Mouse (Mus musculus) heart, embryonic 13.5 days (tissue): ENCODE results near the gene Nme1. TPM values are rescaled to one million over a fixed set of nuclear protein-coding genes. Genes with fewer than 3 reads are reported as not detected.
"Not testable (repeated sequence)": the region's sequence is repeated elsewhere in the genome, so short reads cannot be mapped to it uniquely, and the experiment has no call there.

Experiments
- ATAC-seq: fragments of 200-750 bp; cut with Nextera tagmentation; 2 replicates; pipeline ENCODE4 v1.8.0; 2017; ENCODE audit warnings: moderate TSS enrichment; ENCODE audit not compliant: insufficient number of reproducible peaks, low FRiP score, low TSS enrichment; ENCODE audit errors: extremely low read depth
- H3K27ac ChIP-seq: fragments of 300-500 bp; sonication (generic); replicated peaks from 2 replicates; pipeline ENCODE4 v1.5.1; 2015; ENCODE audit warnings: moderate library complexity, mild to moderate bottlenecking, inconsistent platforms
- H3K27me3 ChIP-seq: fragments of 300-500 bp; sonication (generic); replicated peaks from 2 replicates; pipeline ENCODE4 v1.6.1; 2015; ENCODE audit warnings: mild to moderate bottlenecking, inconsistent platforms
- H3K36me3 ChIP-seq: fragments of 300-500 bp; sonication (generic); 2 replicates; pipeline ENCODE4 v1.6.1; 2015; ENCODE audit warnings: mild to moderate bottlenecking, inconsistent platforms
- H3K4me1 ChIP-seq: fragments of 300-500 bp; sonication (generic); 2 replicates; pipeline ENCODE4 v1.6.1; 2015; ENCODE audit warnings: inconsistent platforms
- H3K4me2 ChIP-seq: fragments of 300-500 bp; sonication (generic); 2 replicates; pipeline ENCODE4 v1.6.1; 2015; ENCODE audit warnings: inconsistent platforms, mild to moderate bottlenecking, moderate library complexity
- H3K4me3 ChIP-seq: fragments of 300-500 bp; sonication (generic); 2 replicates; pipeline ENCODE4 v1.5.1; 2015; ENCODE audit warnings: moderate library complexity, mild to moderate bottlenecking, inconsistent platforms
- H3K9ac ChIP-seq: fragments of 300-500 bp; sonication (generic); 2 replicates; pipeline ENCODE4 v1.6.1; 2015; ENCODE audit warnings: inconsistent platforms, mild to moderate bottlenecking, moderate library complexity
- H3K9me3 ChIP-seq: fragments of 300-500 bp; sonication (generic); 2 replicates; pipeline ENCODE4 v1.6.1; 2016; ENCODE audit warnings: inconsistent platforms
- WGBS: fragments of 180-500 bp; shearing (Covaris S2); methylation state at CpG from one replicate; pipeline ENCODE4 v1.1.7; 2015; ENCODE audit warnings: mixed read lengths; 5-methylcytosine and 5-hydroxymethylcytosine counted together
- polyA plus RNA-seq: library from polyadenylated mRNA; unstranded; fragments of >200 nt; fragmentation: Nextera tagmentation; extraction: Ambion mirVana; gene quantifications from 2 replicates; pipeline ENCODE4 v1.2.1, GENCODE M21; 2015

The Nme1 gene
- polyA plus RNA-seq, 1 experiment from 2014 or later, result 112 TPM

DNA sequence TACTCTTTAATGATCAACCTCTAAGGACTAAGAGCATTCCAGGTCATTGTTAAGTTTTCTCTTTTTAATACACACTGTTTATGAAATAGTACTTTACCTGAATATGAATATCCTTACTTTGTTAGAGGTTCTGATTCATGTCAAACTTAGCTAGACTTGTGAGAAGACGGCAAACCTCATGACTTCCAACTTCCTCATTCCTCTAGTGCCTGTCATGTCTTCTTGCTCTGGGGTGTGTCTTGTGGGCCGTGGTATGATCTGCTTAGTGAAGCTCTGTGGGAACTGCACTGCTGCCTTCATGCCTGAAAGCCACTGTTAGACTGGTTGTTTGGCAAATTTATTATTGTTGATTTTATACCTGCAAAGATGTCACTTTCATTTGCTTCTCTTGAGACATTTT lies 27.4 kb downstream of the Nme1 start:
- Histone ChIP-seq H3K9me3 (no peaks in the 10 kb centered on the region), H3K27ac (no peak overlapping the region), H3K27me3 (no peaks in the 10 kb centered on the region), H3K4me1 (no peaks in the 10 kb centered on the region), H3K4me2 (no peak overlapping the region), H3K9ac (no peak overlapping the region), H3K36me3 (peaks cover 72% of the 10 kb centered on the region), H3K4me3 (no peak overlapping the region)
- 46% methylated on average over 2 of the region's 2 CpGs for WGBS
- ATAC-seq, result no peak

DNA sequence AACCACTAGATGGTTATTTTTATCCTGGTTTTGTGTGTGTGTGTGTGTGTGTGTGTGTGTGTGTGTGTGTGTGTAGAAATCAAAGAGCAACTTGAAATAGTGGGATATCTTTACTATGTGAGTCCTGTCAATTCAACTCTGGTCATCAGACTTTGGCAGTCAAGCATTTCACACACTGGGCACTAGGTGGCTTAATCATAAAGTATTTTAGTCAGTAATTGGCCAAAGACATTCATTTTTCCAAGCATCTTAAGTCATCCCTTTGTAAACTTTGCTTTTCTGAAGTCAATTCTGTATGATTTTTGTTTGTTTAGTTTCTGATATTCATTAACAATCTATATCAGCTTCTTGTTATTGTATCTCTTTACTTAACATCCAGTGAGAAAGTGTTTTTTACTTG lies 39.2 kb downstream of the Nme1 start:
- no peak for ATAC-seq
- H3K36me3 ChIP-seq, result peaks cover 92% of the 10 kb centered on the region
- H3K4me2 ChIP-seq, result no peak overlapping the region
- no peaks in the 10 kb centered on the region for H3K27me3 ChIP-seq
- H3K27ac ChIP-seq, result no peak overlapping the region
- H3K4me3 ChIP-seq, result no peak overlapping the region
- H3K9ac ChIP-seq, result no peak overlapping the region
- no peaks in the 10 kb centered on the region for H3K9me3 ChIP-seq
- H3K4me1 ChIP-seq, result no peaks in the 10 kb centered on the region

- 82% methylated on average over 2 of the region's 2 CpGs for WGBS
- not testable (repeated sequence) for H3K4me1 ChIP-seq, ATAC-seq, H3K9ac ChIP-seq, H3K27me3 ChIP-seq, H3K27ac ChIP-seq, H3K9me3 ChIP-seq, H3K4me3 ChIP-seq, H3K4me2 ChIP-seq
- H3K36me3 ChIP-seq, result peaks cover 88% of the 10 kb centered on the region
These were observed 53.3 kb downstream of the Nme1 start for GRCm38 (mm10) chr11:93915019-93915418.

GRCm38 (mm10) chr11:93911603-93912002 lies 56.7 kb downstream of the Nme1 start:
- Histone ChIP-seq H3K4me3 (no peak overlapping the region), H3K27me3 (no peaks in the 10 kb centered on the region), H3K9ac (no peak overlapping the region), H3K36me3 (peaks cover 89% of the 10 kb centered on the region), H3K4me1 (no peaks in the 10 kb centered on the region), H3K27ac (no peak overlapping the region), H3K9me3 (no peaks in the 10 kb centered on the region), H3K4me2 (no peak overlapping the region)
- ATAC-seq, result no peak
- 88% methylated on average over 3 of the region's 3 CpGs for WGBS

- 84% methylated on average over 9 of the region's 9 CpGs for WGBS
These were observed 59.5 kb downstream of the Nme1 start for GRCm38 (mm10) chr11:93908829-93909228.

DNA sequence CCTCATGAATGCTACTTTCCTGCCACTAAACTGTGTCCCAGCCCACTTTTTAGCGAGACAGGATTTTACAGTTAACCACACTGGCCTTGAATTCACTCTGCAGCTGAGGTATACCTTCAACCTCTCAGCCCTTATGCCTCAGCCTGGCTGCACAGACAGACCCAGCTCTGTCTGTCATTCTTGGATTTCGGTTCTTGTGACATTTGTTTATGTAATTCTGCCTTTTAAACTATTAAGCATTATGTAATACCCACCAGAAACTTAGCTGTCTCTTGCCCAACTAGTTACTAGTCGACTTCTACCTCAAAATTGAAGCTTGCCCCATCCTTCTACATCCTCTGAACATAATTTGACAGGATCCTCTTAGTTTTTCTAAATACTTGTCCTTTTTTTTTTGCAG lies 60.5 kb downstream of the Nme1 start:
- no peak for ATAC-seq
- no peak overlapping the region for H3K9ac ChIP-seq
- 83% methylated on average over 3 of the region's 3 CpGs for WGBS
- no peaks in the 10 kb centered on the region for H3K27me3 ChIP-seq
- H3K4me1 ChIP-seq, result no peaks in the 10 kb centered on the region
- H3K4me2 ChIP-seq, result no peak overlapping the region
- H3K4me3 ChIP-seq, result no peak overlapping the region
- no peak overlapping the region for H3K27ac ChIP-seq
- H3K9me3 ChIP-seq, result no peaks in the 10 kb centered on the region
- H3K36me3 ChIP-seq, result peaks cover 77% of the 10 kb centered on the region

More at GRCm38 (mm10) chr11:93908829-93909228, 59.5 kb downstream of the Nme1 start:
- no peaks in the 10 kb centered on the region for H3K9me3 ChIP-seq
- H3K9ac ChIP-seq, result no peak overlapping the region
- H3K27ac ChIP-seq, result no peak overlapping the region
- no peak overlapping the region for H3K4me3 ChIP-seq
- no peaks in the 10 kb centered on the region for H3K4me1 ChIP-seq
- no peak overlapping the region for H3K4me2 ChIP-seq
- H3K36me3 ChIP-seq, result peaks cover 84% of the 10 kb centered on the region
- H3K27me3 ChIP-seq, result no peaks in the 10 kb centered on the region
- ATAC-seq, result no peak

Other genes with a start within 250 kb of the Nme1 start
- 17.0 and 18.3 TPM in 2 replicates for gene Utp18, start 82.8 kb downstream of the Nme1 start, polyA plus RNA-seq
- gene Mbtd1, start 82.7 kb downstream of the Nme1 start, polyA plus RNA-seq, result 17.1 and 17.5 TPM in 2 replicates
- gene Nme2, start 12.3 kb downstream of the Nme1 start, polyA plus RNA-seq, result 325 and 357 TPM in 2 replicates
- 303 and 315 TPM in 2 replicates for gene Gm20390, start 228 bp downstream of the Nme1 start, polyA plus RNA-seq
- 29.7 and 31.4 TPM in 2 replicates for gene Spag9, start 27.6 kb upstream of the Nme1 start, polyA plus RNA-seq
- 26.1 and 29.9 TPM in 2 replicates for gene Tob1, start 242.9 kb upstream of the Nme1 start, polyA plus RNA-seq